Mouse (Mus musculus): ENCODE results near the gene Dgki. TPM values are rescaled to one million over a fixed set of nuclear protein-coding genes. Genes with fewer than 3 reads are reported as not detected.

Dgki gene
- polyA plus RNA-seq, 1 experiment from 2014 or later: 1.0 TPM

GRCm38 (mm10) chr6:37284879-37285278, 15.1 kb downstream of the Dgki start:
- Histone ChIP-seq H3K4me3 (no peak overlapping the region), H3K36me3 (replicated peaks) (no peaks in the 10 kb centered on the region), H3K4me1 (no peaks in the 10 kb centered on the region), H3K27me3 (ENCODE audit: poor library complexity, severe bottlenecking) (no peaks in the 10 kb centered on the region), H3K9me3 (no peaks in the 10 kb centered on the region), H3K27ac (no peak overlapping the region)
- DNase-seq (ENCODE audit: extremely low spot score, low spot score): no peak
- 90% methylated on average over 9 of the region's 9 CpGs for WGBS

- Histone ChIP-seq H3K9me3 (no peaks in the 10 kb centered on the region), H3K27me3 (ENCODE audit: poor library complexity, severe bottlenecking) (no peaks in the 10 kb centered on the region), H3K4me1 (no peaks in the 10 kb centered on the region), H3K36me3 (replicated peaks) (no peaks in the 10 kb centered on the region), H3K27ac (no peak overlapping the region), H3K4me3 (no peak overlapping the region)
- 82% methylated on average over 2 of the region's 2 CpGs for WGBS
- DNase-seq (ENCODE audit: extremely low spot score, low spot score): no peak
Observed at GRCm38 (mm10) chr6:37283336-37283735, 16.6 kb downstream of the Dgki start.

GRCm38 (mm10) chr6:37282659-37283058, 17.3 kb downstream of the Dgki start:
- no peaks in the 10 kb centered on the region for H3K4me1 ChIP-seq
- no peak overlapping the region for H3K4me3 ChIP-seq
- no peaks in the 10 kb centered on the region for H3K36me3 ChIP-seq (replicated peaks)
- H3K9me3 ChIP-seq: no peaks in the 10 kb centered on the region
- DNase-seq (ENCODE audit: extremely low spot score, low spot score): no peak
- no peaks in the 10 kb centered on the region for H3K27me3 ChIP-seq (ENCODE audit: poor library complexity, severe bottlenecking)
- WGBS: 72% methylated on average over 1 of the region's 1 CpGs
- no peak overlapping the region for H3K27ac ChIP-seq

GRCm38 (mm10) chr6:37276834-37277715, 22.9 kb downstream of the Dgki start:
- Histone ChIP-seq H3K27me3 (ENCODE audit: poor library complexity, severe bottlenecking) (no peaks in the 10 kb centered on the region), H3K27ac (0 out of 2 replicates have a peak overlapping the region, but pooled peaks have one; percentile 25), H3K9me3 (no peaks in the 10 kb centered on the region), H3K4me3 (no peak overlapping the region), H3K36me3 (replicated peaks) (no peaks in the 10 kb centered on the region), H3K4me1 (peaks cover 9% of the 10 kb centered on the region)
- DNase-seq (ENCODE audit: extremely low spot score, low spot score): no peak
- 52% methylated on average over 6 of the region's 6 CpGs for WGBS

GRCm38 (mm10) chr6:37276181-37276580, 23.8 kb downstream of the Dgki start:
- no peaks in the 10 kb centered on the region for H3K36me3 ChIP-seq (replicated peaks)
- H3K27me3 ChIP-seq (ENCODE audit: poor library complexity, severe bottlenecking): no peaks in the 10 kb centered on the region
- DNase-seq (ENCODE audit: extremely low spot score, low spot score): no peak
- H3K9me3 ChIP-seq: no peaks in the 10 kb centered on the region
- H3K4me3 ChIP-seq: no peak overlapping the region
- 85% methylated on average over 5 of the region's 5 CpGs for WGBS
- no peak overlapping the region for H3K27ac ChIP-seq
- peaks cover 9% of the 10 kb centered on the region for H3K4me1 ChIP-seq

GRCm38 (mm10) chr6:37270905-37271591, 28.9 kb downstream of the Dgki start:
- no peaks in the 10 kb centered on the region for H3K36me3 ChIP-seq (replicated peaks)
- no peak overlapping the region for H3K27ac ChIP-seq
- no peaks in the 10 kb centered on the region for H3K27me3 ChIP-seq (ENCODE audit: poor library complexity, severe bottlenecking)
- DNase-seq (ENCODE audit: extremely low spot score, low spot score): no peak
- no peaks in the 10 kb centered on the region for H3K9me3 ChIP-seq
- no peaks in the 10 kb centered on the region for H3K4me1 ChIP-seq
- 91% methylated on average over 8 of the region's 8 CpGs for WGBS
- H3K4me3 ChIP-seq: no peak overlapping the region

GRCm38 (mm10) chr6:37268589-37268988, 31.4 kb downstream of the Dgki start:
- Histone ChIP-seq H3K9me3 (no peaks in the 10 kb centered on the region), H3K27ac (no peak overlapping the region), H3K27me3 (ENCODE audit: poor library complexity, severe bottlenecking) (no peaks in the 10 kb centered on the region), H3K4me1 (no peaks in the 10 kb centered on the region), H3K4me3 (no peak overlapping the region), H3K36me3 (replicated peaks) (no peaks in the 10 kb centered on the region)
- DNase-seq (ENCODE audit: extremely low spot score, low spot score): no peak
- WGBS: 94% methylated on average over 6 of the region's 6 CpGs

GRCm38 (mm10) chr6:37267952-37268351, 32.0 kb downstream of the Dgki start:
- Histone ChIP-seq H3K9me3 (no peaks in the 10 kb centered on the region), H3K4me3 (no peak overlapping the region), H3K27ac (no peak overlapping the region), H3K27me3 (ENCODE audit: poor library complexity, severe bottlenecking) (no peaks in the 10 kb centered on the region), H3K4me1 (no peaks in the 10 kb centered on the region), H3K36me3 (replicated peaks) (no peaks in the 10 kb centered on the region)
- DNase-seq (ENCODE audit: extremely low spot score, low spot score): no peak
- 89% methylated on average over 4 of the region's 4 CpGs for WGBS

- H3K36me3 ChIP-seq (replicated peaks): no peaks in the 10 kb centered on the region
- no peak for DNase-seq (ENCODE audit: extremely low spot score, low spot score)
- 88% methylated on average over 7 of the region's 7 CpGs for WGBS
- H3K4me3 ChIP-seq: no peak overlapping the region
- no peaks in the 10 kb centered on the region for H3K27me3 ChIP-seq (ENCODE audit: poor library complexity, severe bottlenecking)
- no peaks in the 10 kb centered on the region for H3K9me3 ChIP-seq
- no peak overlapping the region for H3K27ac ChIP-seq
- no peaks in the 10 kb centered on the region for H3K4me1 ChIP-seq
Observed at GRCm38 (mm10) chr6:37262486-37262885, 37.5 kb downstream of the Dgki start.

- Histone ChIP-seq H3K4me1 (no peaks in the 10 kb centered on the region), H3K27ac (no peak overlapping the region), H3K36me3 (replicated peaks) (no peaks in the 10 kb centered on the region), H3K4me3 (no peak overlapping the region), H3K9me3 (no peaks in the 10 kb centered on the region), H3K27me3 (ENCODE audit: poor library complexity, severe bottlenecking) (no peaks in the 10 kb centered on the region)
- 89% methylated on average over 10 of the region's 10 CpGs for WGBS
- no peak for DNase-seq (ENCODE audit: extremely low spot score, low spot score)
Observed at GRCm38 (mm10) chr6:37261236-37261852, 38.6 kb downstream of the Dgki start.

GRCm38 (mm10) chr6:37258662-37259061, 41.3 kb downstream of the Dgki start:
- Histone ChIP-seq H3K9me3 (no peaks in the 10 kb centered on the region), H3K27ac (no peak overlapping the region), H3K27me3 (ENCODE audit: poor library complexity, severe bottlenecking) (no peaks in the 10 kb centered on the region), H3K4me1 (peaks cover 10% of the 10 kb centered on the region), H3K36me3 (replicated peaks) (no peaks in the 10 kb centered on the region), H3K4me3 (no peak overlapping the region)
- DNase-seq (ENCODE audit: extremely low spot score, low spot score): no peak
- 90% methylated on average over 7 of the region's 7 CpGs for WGBS

GRCm38 (mm10) chr6:37254144-37254543, 45.8 kb downstream of the Dgki start:
- 56% methylated on average over 8 of the region's 8 CpGs for WGBS
- H3K27ac ChIP-seq: no peak overlapping the region
- DNase-seq (ENCODE audit: extremely low spot score, low spot score): peak; percentile 35

GRCm38 (mm10) chr6:37252536-37252935, 47.4 kb downstream of the Dgki start:
- DNase-seq (ENCODE audit: extremely low spot score, low spot score): no peak
- no peaks in the 10 kb centered on the region for H3K36me3 ChIP-seq (replicated peaks)
- no peaks in the 10 kb centered on the region for H3K9me3 ChIP-seq
- H3K4me3 ChIP-seq: no peak overlapping the region
- 81% methylated on average over 4 of the region's 4 CpGs for WGBS
- no peak overlapping the region for H3K27ac ChIP-seq
- no peaks in the 10 kb centered on the region for H3K27me3 ChIP-seq (ENCODE audit: poor library complexity, severe bottlenecking)
- peaks cover 12% of the 10 kb centered on the region for H3K4me1 ChIP-seq

More at GRCm38 (mm10) chr6:37254144-37254543, 45.8 kb downstream of the Dgki start:
- Histone ChIP-seq H3K4me3 (no peak overlapping the region), H3K27me3 (ENCODE audit: poor library complexity, severe bottlenecking) (no peaks in the 10 kb centered on the region), H3K4me1 (peaks cover 12% of the 10 kb centered on the region), H3K36me3 (replicated peaks) (no peaks in the 10 kb centered on the region), H3K9me3 (no peaks in the 10 kb centered on the region)

Measured in forebrain, embryonic 10.5 days (tissue).